Mouse (Mus musculus) R1 (cell line): ENCODE measurements around the gene Gm11037.
"Not testable (repeated sequence)": the region's sequence is repeated elsewhere in the genome, so short reads cannot be mapped to it uniquely, and the experiment has no call there.

Source experiments
- DNase-seq: peaks from one replicate; pipeline ENCODE4 v3.0.0-alpha.2; 2018; ENCODE audit warnings: low read depth, low spot score

The Gm11037 gene

GRCm38 (mm10) chr2:131132930-131133547, at the start of gene Gm11037:
Gm11037 (plus strand) TSS chr2:131133497.
- no peak for DNase-seq

GRCm38 (mm10) chr2:131084206-131084605, 49.1 kb upstream of the Gm11037 start:
- no peak for DNase-seq

- no peak for DNase-seq
These were observed 46.5 kb upstream of the Gm11037 start, which contains the start of gene Siglec1 for GRCm38 (mm10) chr2:131086667-131087390. Siglec1 (minus strand) TSS chr2:131086765.

GRCm38 (mm10) chr2:131088581-131088980, 44.7 kb upstream of the Gm11037 start:
- DNase-seq, result no peak

GRCm38 (mm10) chr2:131089634-131090033, 43.7 kb upstream of the Gm11037 start:
- no peak for DNase-seq

GRCm38 (mm10) chr2:131090852-131091251, 42.4 kb upstream of the Gm11037 start:
- no peak for DNase-seq

GRCm38 (mm10) chr2:131093577-131093976, 39.7 kb upstream of the Gm11037 start:
- no peak for DNase-seq

- DNase-seq, result peak; percentile 78
These were observed 38.5 kb upstream of the Gm11037 start for GRCm38 (mm10) chr2:131094823-131095222.

- peak; percentile 98 for DNase-seq
These were observed 37.0 kb upstream of the Gm11037 start for GRCm38 (mm10) chr2:131096101-131096795.

GRCm38 (mm10) chr2:131097087-131097486, 36.2 kb upstream of the Gm11037 start:
- peak; percentile 33 for DNase-seq

GRCm38 (mm10) chr2:131101530-131101929, 31.8 kb upstream of the Gm11037 start:
- no peak for DNase-seq

- no peak for DNase-seq
These were observed 29.3 kb upstream of the Gm11037 start for GRCm38 (mm10) chr2:131104021-131104420.

GRCm38 (mm10) chr2:131105061-131105460, 28.2 kb upstream of the Gm11037 start:
- not testable (repeated sequence) for DNase-seq

- no peak for DNase-seq
These were observed 27.3 kb upstream of the Gm11037 start for GRCm38 (mm10) chr2:131105989-131106388.

- DNase-seq, result no peak
These were observed 14.2 kb upstream of the Gm11037 start for GRCm38 (mm10) chr2:131118968-131119574.

GRCm38 (mm10) chr2:131124166-131124565, 9.1 kb upstream of the Gm11037 start:
- DNase-seq, result no peak

- no peak for DNase-seq
These were observed 7.9 kb upstream of the Gm11037 start for GRCm38 (mm10) chr2:131125157-131125963.

GRCm38 (mm10) chr2:131125964-131126815, 7.1 kb upstream of the Gm11037 start:
- DNase-seq, result no peak

- no peak for DNase-seq
These were observed 6.1 kb upstream of the Gm11037 start, which contains the start of gene Hspa12b for GRCm38 (mm10) chr2:131127161-131127730. Hspa12b (plus strand) TSS chr2:131127280.

- no peak for DNase-seq
These were observed 5.1 kb upstream of the Gm11037 start for GRCm38 (mm10) chr2:131128211-131128610.
